Mouse (Mus musculus): Measurements from ENCODE around the gene Onecut1. TPM values are rescaled to one million over a fixed set of nuclear protein-coding genes. Genes with fewer than 3 reads are reported as not detected.
A peak's percentile ranks its signal among the peaks of the same experiment; 100 is the strongest.

The Onecut1 gene
- polyA plus RNA-seq, 1 experiment from 2014 or later: 0.09 TPM

DNA sequence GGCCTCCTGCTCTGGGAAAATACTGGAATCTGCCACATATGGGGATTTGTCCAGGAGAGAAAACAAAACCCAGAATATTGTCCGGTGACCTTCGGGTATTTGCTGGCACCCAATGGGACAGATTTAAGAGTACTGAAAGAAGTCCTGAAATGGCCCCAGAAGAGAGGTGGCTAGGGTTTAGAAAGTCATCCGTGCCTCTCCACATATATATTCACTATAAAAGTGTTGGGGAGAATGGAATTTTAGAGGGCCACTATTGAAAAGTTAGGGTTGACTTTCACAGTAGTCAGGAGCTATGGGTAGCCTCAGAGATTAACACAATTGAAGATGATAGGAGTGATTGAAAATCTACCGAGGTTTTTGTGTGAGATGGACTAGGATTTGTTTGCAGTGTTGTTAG lies 6.3 kb upstream of the Onecut1 start:
- Histone ChIP-seq H3K9ac (ENCODE audit: low read length) (no peak overlapping the region), H3K4me3 (ENCODE audit: low read depth, low read length) (no peak overlapping the region), H3K4me2 (ENCODE audit: low read depth, severe bottlenecking) (no peak overlapping the region), H3K27me3 (ENCODE audit: control insufficient read depth, insufficient read depth, low read length) (peaks cover 93% of the 10 kb centered on the region), H3K4me1 (ENCODE audit: control insufficient read depth, insufficient read depth, low read length) (0 out of 2 replicates have a peak, but pooled peaks cover 2% of the 10 kb centered on the region), H3K27ac (replicated peaks; ENCODE audit: low read depth, low read length) (no peak overlapping the region), H3K36me3 (ENCODE audit: control insufficient read depth, insufficient read depth, low read length) (no peaks in the 10 kb centered on the region), H3K9me3 (ENCODE audit: control insufficient read depth, low read length) (no peaks in the 10 kb centered on the region)
- DNase-seq (ENCODE audit: low spot score): peak; percentile 33
- WGBS: 8% methylated on average over 4 of the region's 4 CpGs
- ATAC-seq (ENCODE audit: insufficient number of reproducible peaks, low FRiP score, low TSS enrichment, low read depth): no peak

DNA sequence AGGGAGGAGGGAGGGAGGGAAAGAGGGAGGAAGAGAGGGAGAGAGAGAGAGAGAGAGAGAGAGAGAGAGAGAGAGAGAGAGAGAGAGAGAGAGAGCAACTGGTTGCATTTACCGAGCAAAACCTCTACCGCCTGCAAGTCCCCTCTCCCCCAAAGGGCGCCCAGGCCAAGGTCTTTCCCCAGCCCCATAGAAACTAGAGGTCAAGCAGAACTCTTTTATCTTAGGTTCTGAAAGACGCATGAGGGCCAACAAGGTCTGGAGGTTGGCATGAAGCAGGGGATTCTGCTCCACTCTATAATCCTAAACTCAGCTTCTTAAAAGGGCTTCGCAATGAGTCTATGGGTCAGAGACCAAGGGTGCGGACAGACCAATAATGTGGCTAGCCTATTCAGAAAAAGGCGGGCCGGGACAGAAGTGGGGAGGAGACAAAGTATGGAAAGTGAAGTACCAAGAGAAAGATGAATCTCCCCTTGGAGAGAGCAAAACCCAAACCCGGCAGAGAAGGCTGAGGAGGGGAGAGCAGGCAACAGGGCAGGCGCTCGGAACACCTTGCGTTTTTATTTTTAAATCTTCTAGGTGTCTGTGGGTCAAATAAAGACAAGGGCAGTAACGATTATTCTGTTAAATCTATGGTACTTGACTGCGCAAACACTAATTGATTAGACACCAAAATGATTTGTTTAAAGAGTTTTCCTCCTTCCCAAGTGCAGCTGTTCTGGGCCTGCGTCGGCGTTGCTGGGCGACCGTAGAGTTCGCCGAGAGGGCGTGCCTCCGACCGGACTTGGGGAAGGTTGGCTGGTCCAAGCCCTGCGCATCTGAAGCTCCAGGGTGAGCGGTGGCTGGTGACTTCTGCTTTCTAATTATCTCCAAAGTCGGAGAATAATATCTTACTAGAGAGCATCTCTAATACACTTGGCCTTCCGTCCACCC lies 4.9 kb upstream of the Onecut1 start:
- no peaks in the 10 kb centered on the region for H3K9me3 ChIP-seq (ENCODE audit: control insufficient read depth, low read length)
- no peaks in the 10 kb centered on the region for H3K36me3 ChIP-seq (ENCODE audit: control insufficient read depth, insufficient read depth, low read length)
- DNase-seq (ENCODE audit: low spot score) (peak; percentile 29), ATAC-seq (ENCODE audit: insufficient number of reproducible peaks, low FRiP score, low TSS enrichment, low read depth) (no peak)
- H3K4me2 ChIP-seq (ENCODE audit: low read depth, severe bottlenecking): no peak overlapping the region
- H3K4me3 ChIP-seq (ENCODE audit: low read depth, low read length): no peak overlapping the region
- no peak overlapping the region for H3K9ac ChIP-seq (ENCODE audit: low read length)
- under 1% methylated on average over 28 of the region's 28 CpGs for WGBS
- H3K27me3 ChIP-seq (ENCODE audit: control insufficient read depth, insufficient read depth, low read length): peaks cover 91% of the 10 kb centered on the region
- H3K4me1 ChIP-seq (ENCODE audit: control insufficient read depth, insufficient read depth, low read length): 0 out of 2 replicates have a peak, but pooled peaks cover 5% of the 10 kb centered on the region
- no peak overlapping the region for H3K27ac ChIP-seq (replicated peaks; ENCODE audit: low read depth, low read length)

DNA sequence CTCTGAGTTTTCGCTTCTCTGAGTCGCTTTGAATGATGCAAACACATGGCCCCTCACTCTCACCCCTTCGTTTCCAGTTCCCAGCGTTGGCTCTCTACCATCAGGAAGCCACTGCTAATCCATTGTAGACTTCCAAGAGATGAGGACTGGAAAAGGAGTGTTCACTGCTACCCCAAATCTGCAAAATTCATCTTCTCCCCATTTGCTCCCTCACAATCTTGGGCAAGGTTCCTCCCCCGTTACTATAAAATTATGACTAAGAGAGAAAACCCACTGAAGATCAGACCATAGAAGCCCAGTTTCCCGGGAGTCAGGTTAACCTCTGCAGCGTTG lies 4.2 kb upstream of the Onecut1 start:
- Histone ChIP-seq H3K4me2 (ENCODE audit: low read depth, severe bottlenecking) (no peak overlapping the region), H3K4me1 (ENCODE audit: control insufficient read depth, insufficient read depth, low read length) (0 out of 2 replicates have a peak, but pooled peaks cover 9% of the 10 kb centered on the region), H3K4me3 (ENCODE audit: low read depth, low read length) (no peak overlapping the region), H3K27ac (replicated peaks; ENCODE audit: low read depth, low read length) (no peak overlapping the region), H3K36me3 (ENCODE audit: control insufficient read depth, insufficient read depth, low read length) (no peaks in the 10 kb centered on the region), H3K27me3 (ENCODE audit: control insufficient read depth, insufficient read depth, low read length) (peaks cover 89% of the 10 kb centered on the region), H3K9me3 (ENCODE audit: control insufficient read depth, low read length) (no peaks in the 10 kb centered on the region), H3K9ac (ENCODE audit: low read length) (no peak overlapping the region)
- WGBS: under 1% methylated on average over 7 of the region's 7 CpGs
- ATAC-seq (ENCODE audit: insufficient number of reproducible peaks, low FRiP score, low TSS enrichment, low read depth): no peak
- peak; percentile 52 for DNase-seq (ENCODE audit: low spot score)

DNA sequence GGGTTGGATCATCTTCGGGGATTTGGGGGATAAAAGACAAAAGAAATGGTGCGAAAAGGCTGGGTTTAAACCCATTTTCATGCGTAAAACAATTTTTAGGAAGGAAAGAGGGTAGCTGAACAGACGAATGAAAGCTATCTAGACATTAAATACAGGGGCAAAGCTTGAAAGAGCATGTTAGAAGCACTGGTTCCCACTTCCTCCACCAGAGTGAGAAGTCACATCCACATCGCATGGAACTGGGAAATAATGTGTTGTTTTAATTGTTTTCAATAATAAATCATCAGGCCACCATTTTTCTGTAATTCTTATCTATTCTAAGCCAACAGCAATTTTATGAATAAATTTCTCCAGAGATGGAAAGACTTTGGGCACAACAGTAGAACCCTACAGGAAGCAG lies 3.6 kb upstream of the Onecut1 start:
- no peak overlapping the region for H3K27ac ChIP-seq (replicated peaks; ENCODE audit: low read depth, low read length)
- 6% methylated on average over 5 of the region's 5 CpGs for WGBS
- no peak overlapping the region for H3K4me3 ChIP-seq (ENCODE audit: low read depth, low read length)
- ATAC-seq (ENCODE audit: insufficient number of reproducible peaks, low FRiP score, low TSS enrichment, low read depth): no peak
- no peak overlapping the region for H3K4me2 ChIP-seq (ENCODE audit: low read depth, severe bottlenecking)
- 0 out of 2 replicates have a peak, but pooled peaks cover 9% of the 10 kb centered on the region for H3K4me1 ChIP-seq (ENCODE audit: control insufficient read depth, insufficient read depth, low read length)
- no peak overlapping the region for H3K9ac ChIP-seq (ENCODE audit: low read length)
- DNase-seq (ENCODE audit: low spot score): no peak
- no peaks in the 10 kb centered on the region for H3K36me3 ChIP-seq (ENCODE audit: control insufficient read depth, insufficient read depth, low read length)
- H3K9me3 ChIP-seq (ENCODE audit: control insufficient read depth, low read length): no peaks in the 10 kb centered on the region
- H3K27me3 ChIP-seq (ENCODE audit: control insufficient read depth, insufficient read depth, low read length): peaks cover 89% of the 10 kb centered on the region

DNA sequence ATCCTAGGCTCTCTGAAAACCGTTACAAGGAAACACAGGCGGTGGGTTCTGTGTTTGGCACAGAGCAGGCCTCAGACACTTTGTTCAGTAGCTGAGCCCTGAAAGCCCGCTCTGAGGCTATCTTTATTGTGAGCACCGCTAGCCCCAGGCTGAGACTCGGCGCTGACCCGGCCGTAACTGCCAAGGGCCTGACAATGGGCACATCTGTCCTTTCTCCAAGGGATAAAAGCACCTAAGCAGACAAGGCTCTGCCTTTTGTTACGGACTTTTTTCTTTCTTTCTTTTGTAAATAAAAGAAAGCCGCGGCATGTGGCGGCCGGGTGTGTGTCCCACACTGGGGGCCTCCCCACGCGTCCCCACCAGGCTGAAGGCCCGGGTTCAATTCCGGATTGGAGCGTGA lies 1.3 kb upstream of the Onecut1 start:
- H3K4me2 ChIP-seq (ENCODE audit: low read depth, severe bottlenecking): no peak overlapping the region

DNA sequence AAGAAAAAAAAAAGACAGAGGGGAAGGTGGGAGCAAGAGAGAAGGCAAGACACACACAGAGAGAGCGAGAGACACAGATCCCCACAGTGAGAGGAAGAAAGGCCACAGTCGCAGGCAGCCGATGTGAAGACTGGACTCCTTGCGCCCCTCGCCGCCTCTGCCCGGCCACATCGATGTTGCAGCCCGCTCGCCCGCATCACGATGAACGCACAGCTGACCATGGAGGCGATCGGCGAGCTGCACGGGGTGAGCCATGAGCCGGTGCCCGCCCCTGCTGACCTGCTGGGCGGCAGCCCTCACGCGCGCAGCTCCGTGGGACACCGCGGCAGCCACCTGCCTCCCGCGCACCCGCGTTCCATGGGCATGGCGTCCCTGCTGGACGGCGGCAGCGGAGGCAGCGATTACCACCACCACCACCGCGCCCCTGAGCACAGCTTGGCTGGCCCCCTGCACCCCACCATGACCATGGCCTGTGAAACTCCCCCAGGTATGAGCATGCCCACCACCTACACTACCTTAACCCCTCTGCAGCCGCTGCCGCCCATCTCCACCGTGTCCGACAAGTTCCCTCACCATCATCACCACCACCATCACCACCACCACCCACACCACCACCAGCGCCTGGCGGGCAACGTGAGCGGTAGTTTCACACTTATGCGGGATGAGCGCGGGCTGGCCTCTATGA lies 517 bp downstream of the Onecut1 start:
- under 1% methylated on average over 48 of the region's 48 CpGs for WGBS
- Histone ChIP-seq H3K4me3 (ENCODE audit: low read depth, low read length) (peak overlapping the region; percentile 45), H3K4me2 (ENCODE audit: low read depth, severe bottlenecking) (peak overlapping the region; percentile 93), H3K27ac (replicated peaks; ENCODE audit: low read depth, low read length) (no peak overlapping the region), H3K4me1 (ENCODE audit: control insufficient read depth, insufficient read depth, low read length) (0 out of 2 replicates have a peak, but pooled peaks cover 6% of the 10 kb centered on the region), H3K36me3 (ENCODE audit: control insufficient read depth, insufficient read depth, low read length) (no peaks in the 10 kb centered on the region), H3K9me3 (ENCODE audit: control insufficient read depth, low read length) (no peaks in the 10 kb centered on the region), H3K27me3 (ENCODE audit: control insufficient read depth, insufficient read depth, low read length) (peaks cover 92% of the 10 kb centered on the region), H3K9ac (ENCODE audit: low read length) (no peak overlapping the region; the same call in 1 of the 2 replicates)
- DNase-seq (ENCODE audit: low spot score): peak; percentile 57
- ATAC-seq (ENCODE audit: insufficient number of reproducible peaks, low FRiP score, low TSS enrichment, low read depth): 0 out of 2 replicates have a peak, but pooled peaks have one; percentile 17

More for the DNA sequence above, 1.3 kb upstream of the Onecut1 start:
- H3K4me3 ChIP-seq (ENCODE audit: low read depth, low read length): no peak overlapping the region
- H3K9me3 ChIP-seq (ENCODE audit: control insufficient read depth, low read length): no peaks in the 10 kb centered on the region
- H3K27me3 ChIP-seq (ENCODE audit: control insufficient read depth, insufficient read depth, low read length): peaks cover 91% of the 10 kb centered on the region
- H3K36me3 ChIP-seq (ENCODE audit: control insufficient read depth, insufficient read depth, low read length): no peaks in the 10 kb centered on the region
- H3K27ac ChIP-seq (replicated peaks; ENCODE audit: low read depth, low read length): no peak overlapping the region
- DNase-seq (ENCODE audit: low spot score): peak; percentile 41
- 0 out of 2 replicates have a peak, but pooled peaks cover 6% of the 10 kb centered on the region for H3K4me1 ChIP-seq (ENCODE audit: control insufficient read depth, insufficient read depth, low read length)
- no peak overlapping the region for H3K9ac ChIP-seq (ENCODE audit: low read length)
- no peak for ATAC-seq (ENCODE audit: insufficient number of reproducible peaks, low FRiP score, low TSS enrichment, low read depth)
- 3% methylated on average over 18 of the region's 18 CpGs for WGBS

DNA sequence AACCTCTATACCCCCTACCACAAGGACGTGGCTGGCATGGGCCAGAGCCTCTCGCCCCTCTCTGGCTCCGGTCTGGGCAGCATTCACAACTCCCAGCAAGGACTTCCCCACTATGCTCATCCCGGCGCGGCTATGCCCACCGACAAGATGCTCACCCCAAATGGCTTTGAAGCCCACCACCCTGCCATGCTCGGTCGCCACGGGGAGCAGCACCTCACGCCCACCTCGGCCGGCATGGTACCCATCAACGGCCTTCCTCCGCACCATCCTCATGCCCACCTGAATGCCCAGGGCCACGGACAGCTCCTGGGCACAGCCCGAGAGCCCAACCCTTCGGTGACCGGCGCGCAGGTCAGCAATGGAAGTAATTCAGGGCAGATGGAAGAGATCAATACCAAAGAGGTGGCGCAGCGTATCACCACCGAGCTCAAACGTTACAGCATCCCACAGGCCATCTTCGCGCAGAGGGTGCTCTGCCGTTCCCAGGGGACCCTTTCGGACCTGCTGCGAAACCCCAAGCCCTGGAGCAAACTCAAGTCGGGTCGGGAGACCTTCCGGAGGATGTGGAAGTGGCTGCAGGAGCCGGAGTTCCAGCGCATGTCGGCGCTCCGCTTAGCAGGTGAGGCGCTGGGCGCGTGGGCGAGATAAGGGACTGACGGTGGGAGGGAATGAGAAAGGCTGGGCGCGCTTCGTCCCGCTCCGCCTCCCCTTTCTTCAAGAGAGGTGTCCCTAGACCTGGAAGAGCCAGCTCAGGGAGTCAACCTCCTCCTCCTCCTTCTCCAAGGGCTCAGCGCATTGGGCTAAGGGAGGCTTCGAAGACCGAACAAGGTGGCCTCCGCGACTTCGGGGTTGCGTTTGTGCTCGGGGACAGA lies 1.3 kb downstream of the Onecut1 start:
- Histone ChIP-seq H3K9me3 (ENCODE audit: control insufficient read depth, low read length) (no peaks in the 10 kb centered on the region), H3K27ac (replicated peaks; ENCODE audit: low read depth, low read length) (no peak overlapping the region), H3K27me3 (ENCODE audit: control insufficient read depth, insufficient read depth, low read length) (peaks cover 92% of the 10 kb centered on the region), H3K4me2 (ENCODE audit: low read depth, severe bottlenecking) (no peak overlapping the region), H3K9ac (ENCODE audit: low read length) (no peak overlapping the region), H3K4me1 (ENCODE audit: control insufficient read depth, insufficient read depth, low read length) (0 out of 2 replicates have a peak, but pooled peaks cover 6% of the 10 kb centered on the region), H3K36me3 (ENCODE audit: control insufficient read depth, insufficient read depth, low read length) (no peaks in the 10 kb centered on the region), H3K4me3 (ENCODE audit: low read depth, low read length) (no peak overlapping the region; the same call in 1 of the 2 replicates)
- DNase-seq (ENCODE audit: low spot score): peak; percentile 47
- ATAC-seq (ENCODE audit: insufficient number of reproducible peaks, low FRiP score, low TSS enrichment, low read depth): no peak
- WGBS: 2% methylated on average over 55 of the region's 56 CpGs

Measured in limb, embryonic 11.5 days (tissue).